Mouse (Mus musculus): ENCODE data around the gene Dgkd.

- no peak for TF ChIP-seq EP300 (IDR thresholded peaks at IDR 0.05; ENCODE audit: low read depth in 1 of 2, low read length in 2 of 2)
- TF ChIP-seq ETS1 (IDR thresholded peaks at IDR 0.05; ENCODE audit: low read depth, low read length), result no peak
- no peak for TF ChIP-seq POLR2A (IDR thresholded peaks at IDR 0.05; ENCODE audit: control insufficient read depth in 1 of 2, insufficient read depth in 1 of 2, low read depth in 1 of 2, low read length in 2 of 2, poor library complexity in 1 of 2)
Observed at GRCm38 (mm10) chr1:87854411-87854810, 1.3 kb downstream of the Dgkd start.

Data from MEL (cell line).